Mouse (Mus musculus) midbrain, postnatal 0 days (tissue): Measurements from ENCODE around the gene Lemd1. TPM values are rescaled to one million over a fixed set of nuclear protein-coding genes. Genes with fewer than 3 reads are reported as not detected.
"Not testable (repeated sequence)": the region's sequence is repeated elsewhere in the genome, so short reads cannot be mapped to it uniquely, and the experiment has no call there.

ENCODE experiments used
- ATAC-seq: fragments of 200-750 bp; cut with Nextera tagmentation; 2 replicates; pipeline ENCODE4 v1.8.0; 2017; ENCODE audit warnings: moderate number of reproducible peaks, mild to moderate bottlenecking, moderate TSS enrichment, moderate library complexity; ENCODE audit not compliant: low FRiP score
- DNase-seq: peaks from one replicate; pipeline ENCODE4 v3.0.0-alpha.2; 2015; ENCODE audit warnings: low spot score
- H3K27ac ChIP-seq: fragments of 300-500 bp; sonication (generic); 2 replicates; pipeline ENCODE4 v1.5.1; 2014; ENCODE audit warnings: low read depth, mild to moderate bottlenecking, low read length, mixed read lengths
- H3K27me3 ChIP-seq: fragments of 300-500 bp; sonication (generic); 2 replicates; pipeline ENCODE4 v1.6.1; 2014; ENCODE audit warnings: low read length, control low read depth, mixed read lengths; ENCODE audit not compliant: insufficient read depth
- H3K36me3 ChIP-seq: fragments of 300-500 bp; sonication (generic); 2 replicates; pipeline ENCODE4 v1.6.1; 2014; ENCODE audit warnings: low read length, control low read depth, mixed read lengths; ENCODE audit not compliant: insufficient read depth
- H3K4me1 ChIP-seq: fragments of 300-500 bp; sonication (generic); 2 replicates; pipeline ENCODE4 v1.6.1; 2014; ENCODE audit warnings: mild to moderate bottlenecking, control low read depth, antibody characterized with exemption, low read length, mixed read lengths; ENCODE audit not compliant: insufficient read depth
- H3K4me2 ChIP-seq: fragments of 300-500 bp; sonication (generic); 2 replicates; pipeline ENCODE4 v1.6.1; 2014; ENCODE audit warnings: low read depth, mild to moderate bottlenecking, low read length, mixed read lengths; ENCODE audit not compliant: poor library complexity, severe bottlenecking
- H3K4me3 ChIP-seq: fragments of 300-500 bp; sonication (generic); 2 replicates; pipeline ENCODE4 v1.5.1; 2014; ENCODE audit warnings: low read depth, mild to moderate bottlenecking, low read length, moderate library complexity
- H3K9ac ChIP-seq: fragments of 300-500 bp; sonication (generic); replicated peaks from 2 replicates; pipeline ENCODE4 v1.6.1; 2014; ENCODE audit warnings: mild to moderate bottlenecking, low read length, moderate library complexity, mixed read lengths; ENCODE audit not compliant: poor library complexity, severe bottlenecking
- H3K9me3 ChIP-seq: fragments of 300-500 bp; sonication (generic); 2 replicates; pipeline ENCODE4 v1.6.1; 2016; ENCODE audit warnings: low read length, control low read depth
- CTCF ChIP-seq: IDR thresholded peaks from 2 replicates; pipeline ENCODE4 v1.5.1; 2016; ENCODE audit warnings: antibody characterized with exemption, mild to moderate bottlenecking
- WGBS: fragments of 180-500 bp; shearing (Covaris S2); extraction: QIAGEN DNeasy Blood & Tissue Kit; methylation state at CpG from one replicate; pipeline ENCODE4 v1.1.7; 2014; 5-methylcytosine and 5-hydroxymethylcytosine counted together
- polyA plus RNA-seq: library from polyadenylated mRNA; unstranded; fragments of >200 nt; fragmentation: Nextera tagmentation; extraction: Ambion mirVana; gene quantifications from 2 replicates; pipeline ENCODE4 v1.2.1, GENCODE M21; 2015
- total RNA-seq: library from RNA; depleted of rRNA; stranded (reverse); fragments of >200 nt; gene quantifications from 2 replicates; pipeline ENCODE4 v1.2.3, GENCODE M21; 2014

Gene Lemd1
- total and polyA plus RNA-seq, 2 experiments from 2014 or later = 12.6 TPM

DNA sequence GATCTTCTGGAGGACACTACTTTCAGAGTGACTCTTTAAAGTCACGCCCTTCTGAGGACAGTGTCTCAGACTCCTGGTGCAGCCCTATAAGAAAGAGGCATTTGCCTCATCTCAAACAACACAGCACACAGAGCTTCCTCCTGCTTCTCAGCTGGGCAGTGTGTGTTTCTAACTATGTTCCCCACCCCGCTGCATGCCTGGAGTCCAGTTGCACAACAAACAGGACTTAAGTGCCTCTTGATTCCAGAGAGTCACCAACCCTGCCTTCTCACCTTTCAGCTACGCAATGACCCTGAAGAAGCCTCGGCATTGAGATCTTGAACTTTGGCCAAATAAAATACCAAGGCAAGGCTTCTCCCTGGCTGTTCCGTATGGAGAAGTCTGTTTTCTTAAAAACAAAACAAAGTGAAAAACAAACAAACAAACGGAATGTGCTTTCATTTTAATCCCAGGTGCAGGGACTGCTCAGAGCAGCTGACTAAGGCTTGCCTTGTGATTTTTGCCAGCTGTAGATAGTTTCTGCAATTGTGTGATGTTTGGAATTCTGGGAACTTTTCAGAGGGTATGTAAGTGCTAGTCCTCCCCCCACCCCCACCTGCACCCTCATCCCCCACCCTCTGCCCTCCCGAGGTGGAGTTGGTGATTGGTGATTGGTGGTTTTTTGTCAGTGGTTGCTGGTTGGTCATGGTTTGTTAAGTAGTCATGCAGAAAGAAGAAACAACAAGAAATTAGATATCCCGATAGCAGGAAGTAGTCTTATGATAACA lies 75.7 kb downstream of the Lemd1 start:
- no peak for ATAC-seq

GRCm38 (mm10) chr1:132267959-132268358 lies 76.7 kb downstream of the Lemd1 start:
- no peak for DNase-seq
- H3K4me2 ChIP-seq = no peak overlapping the region
- H3K4me3 ChIP-seq = no peak overlapping the region
- H3K27me3 ChIP-seq = no peaks in the 10 kb centered on the region
- TF ChIP-seq CTCF = no peak
- no peaks in the 10 kb centered on the region; the same call in 1 of the 2 replicates for H3K4me1 ChIP-seq
- no peak overlapping the region for H3K9ac ChIP-seq
- WGBS = 57% methylated on average over 2 of the region's 2 CpGs
- H3K9me3 ChIP-seq = no peaks in the 10 kb centered on the region
- no peaks in the 10 kb centered on the region for H3K36me3 ChIP-seq
- ATAC-seq = no peak
- H3K27ac ChIP-seq = no peak overlapping the region

More for the DNA sequence above, 75.7 kb downstream of the Lemd1 start:
- Histone ChIP-seq H3K9me3 (no peaks in the 10 kb centered on the region), H3K4me2 (no peak overlapping the region), H3K9ac (no peak overlapping the region), H3K27ac (no peak overlapping the region), H3K4me3 (no peak overlapping the region), H3K36me3 (no peaks in the 10 kb centered on the region), H3K27me3 (no peaks in the 10 kb centered on the region), H3K4me1 (no peaks in the 10 kb centered on the region; the same call in 1 of the 2 replicates)
- DNase-seq = no peak
- WGBS = 74% methylated on average over 8 of the region's 8 CpGs
- no peak for TF ChIP-seq CTCF

- Histone ChIP-seq H3K27ac (no peak overlapping the region), H3K4me1 (no peaks in the 10 kb centered on the region; the same call in 1 of the 2 replicates), H3K36me3 (no peaks in the 10 kb centered on the region), H3K9ac (no peak overlapping the region), H3K4me3 (no peak overlapping the region), H3K4me2 (no peak overlapping the region), H3K27me3 (no peaks in the 10 kb centered on the region), H3K9me3 (no peaks in the 10 kb centered on the region)
- ATAC-seq = no peak
- WGBS = 56% methylated on average over 7 of the region's 7 CpGs
- TF ChIP-seq CTCF = no peak
- no peak for DNase-seq
Measured at GRCm38 (mm10) chr1:132268418-132269060, 77.3 kb downstream of the Lemd1 start.

DNA sequence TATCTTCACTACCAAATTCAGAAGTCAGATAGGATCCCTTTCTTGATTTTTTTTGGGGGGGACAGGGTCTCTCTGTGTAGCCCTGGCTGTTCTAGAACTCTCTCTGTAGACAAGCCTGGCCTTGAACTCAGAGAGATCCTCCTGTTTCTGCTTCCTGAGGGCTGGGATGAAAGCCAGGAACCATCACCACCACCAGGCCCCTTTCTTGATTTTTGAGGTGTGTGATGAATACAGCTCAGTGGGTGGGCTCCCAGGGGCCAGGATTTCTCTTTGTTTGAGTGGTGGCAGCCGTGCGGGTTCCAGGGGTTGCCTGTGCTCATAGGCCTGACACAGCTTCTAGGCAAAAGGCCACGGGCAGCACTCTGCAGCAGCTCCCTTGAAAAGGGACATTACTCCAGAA lies 80.0 kb downstream of the Lemd1 start:
- 60% methylated on average over 3 of the region's 3 CpGs for WGBS
- H3K9ac ChIP-seq = no peak overlapping the region
- H3K27ac ChIP-seq = no peak overlapping the region
- H3K4me1 ChIP-seq = no peaks in the 10 kb centered on the region; the same call in 1 of the 2 replicates
- H3K4me3 ChIP-seq = no peak overlapping the region
- no peak overlapping the region for H3K4me2 ChIP-seq
- no peaks in the 10 kb centered on the region for H3K36me3 ChIP-seq
- no peaks in the 10 kb centered on the region for H3K9me3 ChIP-seq
- no peak for TF ChIP-seq CTCF
- DNase-seq (no peak), ATAC-seq (no peak)
- no peaks in the 10 kb centered on the region for H3K27me3 ChIP-seq

DNA sequence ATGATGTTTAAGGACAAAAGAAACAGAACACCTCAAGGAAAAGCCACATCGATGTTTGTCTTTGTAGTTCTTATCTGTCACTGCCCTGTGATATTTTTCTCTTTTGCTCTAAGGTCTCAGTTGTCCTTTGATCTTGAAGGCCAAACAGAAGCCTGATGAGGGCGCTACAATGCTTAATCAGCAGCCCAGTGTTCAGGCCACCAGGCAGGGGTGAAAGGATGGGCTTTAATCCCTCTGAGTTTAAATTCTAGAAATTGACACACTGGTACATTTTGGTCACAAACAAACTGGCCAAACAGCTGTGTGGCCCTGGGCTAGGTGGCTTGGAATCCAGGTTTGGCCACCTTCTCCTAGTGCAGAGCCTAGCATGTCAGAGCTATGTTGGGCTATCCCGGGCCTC lies 85.5 kb downstream of the Lemd1 start:
- ATAC-seq (no peak), DNase-seq (no peak)
- Histone ChIP-seq H3K4me3 (no peak overlapping the region), H3K9me3 (no peaks in the 10 kb centered on the region), H3K27me3 (no peaks in the 10 kb centered on the region), H3K9ac (no peak overlapping the region), H3K27ac (no peak overlapping the region), H3K36me3 (no peaks in the 10 kb centered on the region), H3K4me1 (no peaks in the 10 kb centered on the region), H3K4me2 (no peak overlapping the region)
- TF ChIP-seq CTCF = no peak
- WGBS = 70% methylated on average over 3 of the region's 3 CpGs

DNA sequence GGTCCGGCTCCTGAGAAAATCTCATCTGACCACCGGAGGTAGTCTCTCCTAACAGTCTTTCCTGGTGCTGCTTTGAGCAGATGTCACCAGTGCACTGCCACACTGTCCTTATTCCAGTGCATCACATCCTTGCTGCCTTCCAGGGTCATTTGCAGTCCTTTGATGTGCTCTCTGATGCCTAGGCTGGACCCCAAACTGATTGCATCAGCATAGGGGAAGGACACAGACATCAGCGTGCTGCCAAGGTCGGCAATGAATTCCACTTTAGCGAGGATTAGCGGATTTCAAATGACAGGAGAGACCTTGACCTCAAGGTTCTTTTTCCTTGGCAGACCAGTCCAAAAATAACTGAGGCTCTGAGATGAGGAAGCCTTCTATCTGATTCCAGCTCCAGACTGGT lies 85.9 kb downstream of the Lemd1 start:
- H3K27ac ChIP-seq = no peak overlapping the region
- no peaks in the 10 kb centered on the region for H3K36me3 ChIP-seq
- no peaks in the 10 kb centered on the region for H3K27me3 ChIP-seq
- ATAC-seq = no peak
- TF ChIP-seq CTCF = no peak
- H3K9me3 ChIP-seq = no peaks in the 10 kb centered on the region
- no peak overlapping the region for H3K4me3 ChIP-seq
- H3K4me1 ChIP-seq = no peaks in the 10 kb centered on the region
- 64% methylated on average over 6 of the region's 6 CpGs for WGBS
- H3K9ac ChIP-seq = no peak overlapping the region
- H3K4me2 ChIP-seq = no peak overlapping the region
- DNase-seq = no peak

DNA sequence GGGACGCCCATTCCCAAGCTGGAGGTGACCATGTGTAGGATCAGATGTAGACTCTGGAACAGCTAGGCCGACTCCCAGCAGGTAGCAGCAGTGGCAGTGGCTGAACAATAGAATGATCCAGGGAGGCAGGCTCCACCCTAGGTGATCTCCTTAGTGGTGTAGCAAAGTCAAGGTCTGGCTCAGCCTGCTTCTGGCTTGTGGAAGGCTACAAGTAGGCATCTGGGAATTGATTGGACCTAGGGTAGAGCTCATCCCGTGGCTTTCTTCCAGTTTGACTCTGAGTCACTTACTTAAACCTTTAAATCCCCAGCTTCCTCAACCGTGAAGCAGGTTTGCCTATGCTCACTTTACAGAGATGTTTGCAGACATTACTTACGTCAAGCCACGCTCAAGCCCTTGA lies 89.4 kb downstream of the Lemd1 start:
- not testable (repeated sequence) for DNase-seq, H3K27me3 ChIP-seq, ATAC-seq, H3K9ac ChIP-seq, H3K36me3 ChIP-seq, H3K4me2 ChIP-seq, H3K4me1 ChIP-seq, H3K9me3 ChIP-seq, H3K27ac ChIP-seq, H3K4me3 ChIP-seq
- WGBS = 68% methylated on average over 6 of the region's 6 CpGs
